ENCODE assay signal across 18 mouse cellular contexts in genomic region chr2:76639637-76640036, GRCm38 (mm10). TPM values are rescaled to one million over a fixed set of nuclear protein-coding genes. Genes with fewer than 3 reads are reported as not detected.
"Had no signal": no experiment of that assay in that cellular context is flagged by ENCODE, and none has a peak within 500 bp of the region (broad histone marks: within the 10 kb centered on the region; RNA-seq: fewer than 3 reads in every experiment).

No protein-coding gene starts in this region.

- H3K4me3 ChIP-seq: neural tube, embryonic 13.5 days; neural tube, embryonic 15.5 days; stomach, embryonic 15.5 days had no signal

- H3K27me3 ChIP-seq: neural tube, embryonic 13.5 days; neural tube, embryonic 15.5 days; stomach, embryonic 15.5 days had no signal

- H3K27ac ChIP-seq: neural tube, embryonic 13.5 days; neural tube, embryonic 15.5 days; stomach, embryonic 15.5 days; stomach, postnatal 0 days had no signal

- DNase-seq: retina, postnatal 1 day; right cerebral cortex, adult 18-20 months; right cerebral cortex, postnatal 14 days; right cerebral cortex, postnatal 25 days; right cerebral cortex, postnatal 4 days; spleen, adult 18-20 months; thymus, adult 18-20 months; thymus, adult 2 months; thymus, postnatal 14 days; thymus, postnatal 25 days; thymus, postnatal 36 days; thymus, postnatal 4 days had no signal

- H3K9me3 ChIP-seq: neural tube, embryonic 13.5 days; neural tube, embryonic 15.5 days; stomach, embryonic 15.5 days had no signal

- H3K4me1 ChIP-seq: neural tube, embryonic 13.5 days; neural tube, embryonic 15.5 days; stomach, embryonic 15.5 days had no signal

- H3K9ac ChIP-seq: neural tube, embryonic 13.5 days; neural tube, embryonic 15.5 days; stomach, embryonic 15.5 days had no signal

- H3K4me2 ChIP-seq: neural tube, embryonic 13.5 days; neural tube, embryonic 15.5 days; stomach, embryonic 15.5 days had no signal

RNA-seq across cellular contexts. Expression of gene Pjvk, which starts 8.6 kb away (rescaled TPM):
- total RNA-seq: neutrophil, adult 5-6 weeks had no signal
- polyA plus RNA-seq: small intestine, adult 2 months; thymus, adult 2 months had no signal
